7 mouse cellular contexts compared by ENCODE assay signal in genomic region chr11:114446075-114446616, GRCm38 (mm10).
DNase-seq lines count a peak whose midpoint lies in the region; ATAC-seq and TF ChIP-seq lines count a peak whose summit lies in the region.

No protein-coding gene starts in this region.

- H3K9me3 ChIP-seq in lung, embryonic 14.5 days (ENCODE audit: low read depth, low read length), result no peaks in the 10 kb centered on the region
- H3K9me3 ChIP-seq in forebrain, embryonic 11.5 days (ENCODE audit: control insufficient read depth, low read length), result no peaks in the 10 kb centered on the region
- H3K9me3 ChIP-seq in limb, embryonic 11.5 days (ENCODE audit: control insufficient read depth, low read length), result no peaks in the 10 kb centered on the region
- H3K9me3 ChIP-seq in neural tube, embryonic 14.5 days (ENCODE audit: control insufficient read depth, low read length), result no peaks in the 10 kb centered on the region

- H3K27me3 ChIP-seq in lung, embryonic 14.5 days (ENCODE audit: insufficient read depth, low read length), result no peaks in the 10 kb centered on the region
- H3K27me3 ChIP-seq in forebrain, embryonic 11.5 days (ENCODE audit: control insufficient read depth, insufficient read depth, low read length), result no peaks in the 10 kb centered on the region
- H3K27me3 ChIP-seq in limb, embryonic 11.5 days (ENCODE audit: control insufficient read depth, insufficient read depth, low read length), result peaks cover 3% of the 10 kb centered on the region; the same call in 1 of the 2 replicates
- no peaks in the 10 kb centered on the region for H3K27me3 ChIP-seq in neural tube, embryonic 14.5 days (ENCODE audit: control insufficient read depth, insufficient read depth, low read length)

- no peak for ATAC-seq in lung, embryonic 14.5 days (ENCODE audit: insufficient read depth)
- no peak for ATAC-seq in forebrain, embryonic 11.5 days (replicated peaks; ENCODE audit: low FRiP score)
- no peak for ATAC-seq in limb, embryonic 11.5 days (ENCODE audit: insufficient number of reproducible peaks, low FRiP score, low TSS enrichment, low read depth)
- ATAC-seq in neural tube, embryonic 14.5 days (ENCODE audit: low read depth), result 0 out of 2 replicates have a peak, but pooled peaks have one; percentile 41

- intact Hi-C loops in left cerebral cortex, postnatal 4 days (cut with DNase I), result no loop called here

- no peaks in the 10 kb centered on the region for H3K36me3 ChIP-seq in lung, embryonic 14.5 days (ENCODE audit: insufficient read depth)
- no peaks in the 10 kb centered on the region for H3K36me3 ChIP-seq in forebrain, embryonic 11.5 days (ENCODE audit: control insufficient read depth, insufficient read depth, low read length)
- H3K36me3 ChIP-seq in limb, embryonic 11.5 days (ENCODE audit: control insufficient read depth, insufficient read depth, low read length), result no peaks in the 10 kb centered on the region
- H3K36me3 ChIP-seq in neural tube, embryonic 14.5 days (ENCODE audit: control insufficient read depth, insufficient read depth, low read length), result no peaks in the 10 kb centered on the region

- H3K4me3 ChIP-seq in lung, embryonic 14.5 days (ENCODE audit: low read depth, low read length), result no peak overlapping the region
- peak overlapping the region; percentile 15; the same call in 1 of the 2 replicates for H3K4me3 ChIP-seq in forebrain, embryonic 11.5 days (ENCODE audit: low read depth, low read length)
- H3K4me3 ChIP-seq in limb, embryonic 11.5 days (ENCODE audit: low read depth, low read length), result no peak overlapping the region
- H3K4me3 ChIP-seq in neural tube, embryonic 14.5 days (ENCODE audit: low read depth, low read length), result no peak overlapping the region

- peak overlapping the region; percentile 60 for H3K4me2 ChIP-seq in lung, embryonic 14.5 days
- peak overlapping the region; percentile 49; the same call in 1 of the 2 replicates for H3K4me2 ChIP-seq in forebrain, embryonic 11.5 days (ENCODE audit: low read depth, low read length, severe bottlenecking)
- peak overlapping the region; percentile 38; the same call in 1 of the 2 replicates for H3K4me2 ChIP-seq in limb, embryonic 11.5 days (ENCODE audit: low read depth, severe bottlenecking)
- H3K4me2 ChIP-seq in neural tube, embryonic 14.5 days (ENCODE audit: low read depth, low read length), result peak overlapping the region; percentile 35

- no peak overlapping the region for H3K9ac ChIP-seq in lung, embryonic 14.5 days
- H3K9ac ChIP-seq in forebrain, embryonic 11.5 days (ENCODE audit: low read length), result peak overlapping the region; percentile 23; the same call in 1 of the 2 replicates
- no peak overlapping the region for H3K9ac ChIP-seq in limb, embryonic 11.5 days (ENCODE audit: low read length)
- no peak overlapping the region for H3K9ac ChIP-seq in neural tube, embryonic 14.5 days (replicated peaks; ENCODE audit: low read depth, low read length)

- DNase-seq in lung, embryonic 14.5 days, result no peak
- no peak for DNase-seq in lung, postnatal 4 days
- DNase-seq in forebrain, embryonic 11.5 days (ENCODE audit: low spot score), result no peak
- no peak for DNase-seq in limb, embryonic 11.5 days (ENCODE audit: low spot score)
- no peak for DNase-seq in spleen, adult 18-20 months
- DNase-seq in left cerebral cortex, postnatal 4 days, result no peak

- no peak for TF ChIP-seq CTCF in lung, embryonic 14.5 days (IDR thresholded peaks at IDR 0.05; ENCODE audit: low read depth)

- H3K27ac ChIP-seq in lung, embryonic 14.5 days (ENCODE audit: low read depth), result peak overlapping the region; percentile 72
- H3K27ac ChIP-seq in forebrain, embryonic 11.5 days (ENCODE audit: low read depth, low read length), result no peak overlapping the region
- no peak overlapping the region for H3K27ac ChIP-seq in limb, embryonic 11.5 days (replicated peaks; ENCODE audit: low read depth, low read length)
- H3K27ac ChIP-seq in neural tube, embryonic 14.5 days (ENCODE audit: low read depth, low read length), result 0 out of 2 replicates have a peak overlapping the region, but pooled peaks have one; percentile 22

- WGBS in lung, embryonic 14.5 days, result 4% methylated on average over 8 of the region's 8 CpGs
- 7% methylated on average over 8 of the region's 8 CpGs for whole genome bisulfite sequencing in forebrain, embryonic 11.5 days
- WGBS in limb, embryonic 11.5 days, result 7% methylated on average over 8 of the region's 8 CpGs
- WGBS in neural tube, embryonic 14.5 days, result 1% methylated on average over 8 of the region's 8 CpGs

- H3K4me1 ChIP-seq in lung, embryonic 14.5 days (ENCODE audit: insufficient read depth), result peaks cover 23% of the 10 kb centered on the region
- H3K4me1 ChIP-seq in forebrain, embryonic 11.5 days (replicated peaks; ENCODE audit: control insufficient read depth, insufficient read depth, low read length), result peaks cover 8% of the 10 kb centered on the region; the same call in 1 of the 2 replicates
- peaks cover 9% of the 10 kb centered on the region for H3K4me1 ChIP-seq in limb, embryonic 11.5 days (ENCODE audit: control insufficient read depth, insufficient read depth, low read length)
- H3K4me1 ChIP-seq in neural tube, embryonic 14.5 days (ENCODE audit: control insufficient read depth, insufficient read depth, low read length), result peaks cover 23% of the 10 kb centered on the region; the same call in 1 of the 2 replicates

Comparison
In these comparisons a context has a peak if more than half of its experiments do, and no peak if none do; other contexts are left out.
1. H3K27ac ChIP-seq: peak in lung, embryonic 14.5 days (single experiment) and neural tube, embryonic 14.5 days (single experiment); none in forebrain, embryonic 11.5 days (single experiment) and limb, embryonic 11.5 days (single experiment).
2. Peak in every context shown above with its lines, with median percentiles within 50 percentile points of each other: H3K4me2 ChIP-seq.